Mouse (Mus musculus) activated CD4-positive, CD25-positive, alpha-beta regulatory T cell, adult 4 months (primary cell): ENCODE results near the gene Fzr1. TPM values are rescaled to one million over a fixed set of nuclear protein-coding genes. Genes with fewer than 3 reads are reported as not detected.

Experiments
- ATAC-seq: one replicate; pipeline ENCODE4 v1.8.0; 2017
- polyA plus RNA-seq, 2 experiments: library from polyadenylated mRNA; unstranded; fragments of 100-300 nt; shearing (Covaris generic); gene quantifications; one replicate each; pipeline ENCODE4 v1.2.1; 2017

Fzr1 gene
- 10 to 100 TPM; 19.3 to 20.1 TPM for polyA plus RNA-seq

DNA sequence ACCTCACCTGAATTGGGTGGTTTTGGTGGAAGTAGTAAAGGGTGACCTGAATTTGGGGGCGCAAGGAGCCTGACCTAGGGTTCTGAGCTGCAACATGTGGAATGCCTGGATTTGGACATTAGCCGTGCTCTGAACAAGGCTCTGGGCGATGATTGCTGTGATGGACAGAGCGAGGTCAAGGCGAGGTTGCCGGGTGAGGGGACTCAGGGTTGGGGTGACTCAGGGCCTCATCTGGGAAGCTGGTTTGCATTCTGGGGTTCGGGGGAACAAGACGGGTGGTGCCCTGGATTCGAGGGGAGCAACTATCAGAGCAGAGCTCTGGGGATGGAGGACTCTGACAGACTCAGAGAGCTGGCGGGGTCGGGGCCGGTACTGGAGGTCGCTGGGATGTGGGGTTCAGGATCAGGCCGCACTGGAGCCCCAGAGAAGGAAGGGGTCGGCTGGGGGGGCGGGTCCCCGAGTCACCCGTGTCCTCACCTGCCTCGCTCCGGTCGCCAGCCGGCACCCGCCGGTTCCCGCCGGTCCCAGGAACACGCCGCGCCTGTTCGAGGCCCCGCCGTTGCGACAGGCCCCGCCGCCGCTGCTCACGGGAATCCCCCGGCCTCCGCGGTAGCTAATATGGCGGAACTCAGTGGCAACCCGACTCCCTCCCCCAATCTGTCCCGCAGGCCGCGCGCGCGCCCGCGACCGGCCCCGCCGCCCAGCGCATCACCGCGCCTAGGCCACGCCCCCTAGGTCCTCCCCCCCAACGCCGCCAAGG lies at the start of gene Fzr1:
Fzr1 (minus strand) TSS at position 724 of the 760 bp plus-strand sequence.
- ATAC-seq = no peak

DNA sequence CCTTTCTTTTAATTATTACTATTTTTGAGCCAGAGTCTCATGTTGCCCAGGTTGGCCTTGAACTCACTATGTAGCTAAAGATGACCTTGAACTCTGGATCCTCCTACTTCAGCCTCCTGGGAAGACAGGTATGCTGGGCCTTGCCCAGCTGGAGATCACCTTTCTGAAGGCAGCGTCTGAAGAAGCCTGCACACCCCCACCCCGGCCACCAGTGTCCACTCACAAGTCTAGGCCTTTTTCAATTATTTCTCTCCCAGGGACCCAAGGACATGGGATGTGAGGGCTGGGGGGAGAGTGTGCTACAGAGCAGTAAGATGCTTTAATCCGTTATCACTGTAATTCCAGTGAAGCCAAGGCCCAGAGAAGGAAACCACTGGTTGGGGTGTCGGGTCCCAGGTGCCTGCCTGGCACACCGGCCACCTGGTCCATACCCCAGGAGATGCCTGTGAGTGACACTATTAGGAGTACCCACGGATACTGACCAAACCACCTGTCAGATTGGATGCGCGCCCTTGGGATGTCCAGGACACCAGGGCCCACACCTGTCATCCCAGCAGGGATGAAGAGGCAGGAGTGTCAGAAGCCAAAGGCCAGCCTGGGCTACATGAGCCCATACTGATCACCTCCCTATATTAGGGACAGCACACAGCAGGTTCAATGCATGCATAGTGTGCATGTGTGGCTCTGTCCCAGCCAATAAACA lies 49.6 kb upstream of the Fzr1 start:
- no peak for ATAC-seq

GRCm38 (mm10) chr10:81427327-81427726 lies 49.0 kb upstream of the Fzr1 start:
- ATAC-seq = no peak

- ATAC-seq = no peak
These were observed 48.6 kb upstream of the Fzr1 start for GRCm38 (mm10) chr10:81426897-81427296.

DNA sequence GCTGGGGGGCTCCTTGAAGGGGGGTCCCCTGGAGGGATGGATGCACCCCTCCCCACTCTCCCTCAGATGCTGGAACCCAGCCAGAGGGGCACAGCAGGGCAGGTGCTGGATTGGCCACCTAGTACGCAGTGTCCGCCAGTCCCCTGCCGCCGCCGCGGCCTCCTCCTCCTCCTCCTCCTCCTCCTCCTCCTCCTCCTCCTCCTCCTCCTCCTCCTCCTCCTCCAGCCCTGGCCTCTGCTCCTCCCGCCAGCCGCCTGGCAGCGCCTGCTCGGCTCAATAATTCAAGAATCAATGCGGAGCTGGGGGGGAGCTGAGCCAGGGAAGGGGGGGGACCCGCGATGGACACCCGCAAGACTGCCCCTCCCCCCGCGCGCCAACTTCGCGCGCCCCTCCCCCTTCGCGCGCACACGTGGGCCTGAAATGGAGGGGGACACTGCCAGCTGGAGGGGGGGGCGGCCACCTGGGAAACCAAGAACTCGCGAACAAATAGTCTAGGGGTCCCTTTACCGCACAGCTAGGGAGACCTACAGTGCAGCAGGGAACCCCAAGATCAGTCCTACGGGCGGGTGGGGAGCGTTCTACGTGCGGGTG lies 47.9 kb upstream of the Fzr1 start:
- ATAC-seq = no peak

GRCm38 (mm10) chr10:81425236-81425850 lies 47.0 kb upstream of the Fzr1 start:
- no peak for ATAC-seq

DNA sequence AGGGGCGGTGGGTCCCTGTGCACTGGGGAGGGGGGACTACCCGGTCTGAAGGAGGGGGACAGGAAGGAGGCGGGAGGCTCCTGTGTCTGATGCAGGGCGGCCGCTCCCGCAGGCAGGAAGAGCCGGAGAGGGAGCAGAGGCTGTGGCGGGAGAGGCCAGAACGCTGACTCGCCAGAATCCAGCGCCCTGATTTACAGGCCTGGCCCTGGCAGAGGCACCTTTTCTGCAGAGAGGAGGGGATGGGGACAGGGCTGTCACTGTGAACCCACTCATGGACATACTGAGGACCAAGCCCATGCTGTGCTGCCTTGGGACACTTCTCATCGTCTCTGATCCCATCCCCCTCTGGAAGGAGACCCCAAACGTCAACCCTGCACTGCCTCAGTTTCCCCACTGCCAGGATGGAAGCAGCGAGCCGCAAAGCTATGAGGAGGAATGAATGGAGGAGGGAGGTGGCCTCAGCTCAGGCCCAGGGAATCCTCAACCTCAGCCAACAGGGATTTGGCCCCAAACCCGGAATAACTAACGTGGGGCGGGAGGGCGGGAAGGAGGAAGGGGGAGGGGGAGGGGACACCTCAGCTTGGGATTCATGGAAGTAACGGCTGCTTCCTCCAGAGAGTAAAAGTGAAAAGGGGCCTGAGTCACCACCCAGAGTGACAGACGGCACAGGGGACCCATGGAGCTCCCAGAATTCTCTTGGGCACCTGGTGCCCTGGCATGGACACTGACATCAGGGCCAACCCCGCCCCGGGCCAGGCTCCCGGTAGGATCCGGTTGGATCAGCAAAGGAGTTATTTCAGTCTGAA lies 46.1 kb upstream of the Fzr1 start:
- no peak for ATAC-seq

DNA sequence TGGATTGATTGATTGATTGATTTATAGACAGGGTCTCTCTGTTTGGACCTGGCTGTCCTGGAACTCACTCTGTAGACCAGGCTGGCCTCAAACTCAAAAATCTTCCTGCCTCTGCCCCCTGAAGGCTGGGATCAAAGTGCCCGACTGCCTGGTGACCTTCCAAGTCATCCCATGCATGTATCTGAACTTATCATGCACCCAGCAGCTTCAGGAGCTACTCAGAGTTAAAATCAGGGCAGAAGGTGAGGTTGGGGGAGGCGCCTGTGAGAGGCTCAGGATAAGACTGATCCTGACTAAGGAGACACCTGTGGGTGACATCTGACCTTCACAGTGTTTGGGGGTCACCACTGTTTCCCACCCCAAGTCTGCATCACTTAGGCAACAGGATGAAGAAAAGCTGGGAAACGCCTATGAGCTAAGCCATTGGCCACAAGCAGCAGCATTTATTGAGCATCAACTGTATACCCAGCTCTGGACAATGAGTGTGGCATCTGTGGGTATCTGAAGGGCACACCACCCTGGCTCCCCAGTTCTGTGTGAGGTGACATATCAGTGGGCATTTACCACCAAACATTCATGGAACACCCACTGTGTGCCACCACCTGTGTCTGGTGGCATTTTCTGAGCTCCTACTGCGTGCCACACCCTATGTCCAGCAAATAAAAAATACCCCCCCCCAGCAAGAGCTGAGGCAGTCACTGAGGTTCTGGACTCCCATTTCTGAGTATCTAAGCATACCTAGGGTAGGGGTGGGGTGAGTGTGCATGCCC lies 45.3 kb upstream of the Fzr1 start:
- no peak for ATAC-seq

DNA sequence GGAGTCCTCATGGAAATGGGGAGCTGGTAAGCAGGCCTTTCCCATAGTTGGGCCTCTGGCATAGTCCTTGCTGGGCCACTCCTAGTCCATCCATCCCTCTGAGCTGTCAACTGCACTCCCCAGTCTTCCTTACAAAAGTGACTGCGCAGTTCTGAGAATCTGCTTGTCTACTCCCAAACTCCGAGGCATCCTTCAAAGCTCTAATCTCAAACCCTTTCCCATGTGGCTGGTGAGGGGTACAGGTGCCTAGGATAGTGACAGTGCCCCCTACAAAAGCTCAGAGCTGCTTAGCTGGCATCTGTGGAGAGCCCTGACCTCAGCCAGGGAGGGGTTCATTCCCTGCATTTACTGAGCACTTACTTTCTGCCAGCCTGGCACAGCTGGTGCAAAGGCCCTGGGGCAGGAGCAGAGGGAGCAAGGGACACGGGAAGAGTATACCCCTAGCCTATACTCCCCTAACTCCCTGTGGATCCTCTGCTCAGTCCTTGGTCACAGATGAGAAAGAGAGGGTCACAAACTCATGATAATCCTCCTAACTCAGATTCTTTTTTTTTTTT lies 44.4 kb upstream of the Fzr1 start:
- ATAC-seq = no peak

- ATAC-seq = no peak
These were observed 43.9 kb upstream of the Fzr1 start for GRCm38 (mm10) chr10:81422191-81422590.

- no peak for ATAC-seq
These were observed 43.4 kb upstream of the Fzr1 start for GRCm38 (mm10) chr10:81421797-81422100.

DNA sequence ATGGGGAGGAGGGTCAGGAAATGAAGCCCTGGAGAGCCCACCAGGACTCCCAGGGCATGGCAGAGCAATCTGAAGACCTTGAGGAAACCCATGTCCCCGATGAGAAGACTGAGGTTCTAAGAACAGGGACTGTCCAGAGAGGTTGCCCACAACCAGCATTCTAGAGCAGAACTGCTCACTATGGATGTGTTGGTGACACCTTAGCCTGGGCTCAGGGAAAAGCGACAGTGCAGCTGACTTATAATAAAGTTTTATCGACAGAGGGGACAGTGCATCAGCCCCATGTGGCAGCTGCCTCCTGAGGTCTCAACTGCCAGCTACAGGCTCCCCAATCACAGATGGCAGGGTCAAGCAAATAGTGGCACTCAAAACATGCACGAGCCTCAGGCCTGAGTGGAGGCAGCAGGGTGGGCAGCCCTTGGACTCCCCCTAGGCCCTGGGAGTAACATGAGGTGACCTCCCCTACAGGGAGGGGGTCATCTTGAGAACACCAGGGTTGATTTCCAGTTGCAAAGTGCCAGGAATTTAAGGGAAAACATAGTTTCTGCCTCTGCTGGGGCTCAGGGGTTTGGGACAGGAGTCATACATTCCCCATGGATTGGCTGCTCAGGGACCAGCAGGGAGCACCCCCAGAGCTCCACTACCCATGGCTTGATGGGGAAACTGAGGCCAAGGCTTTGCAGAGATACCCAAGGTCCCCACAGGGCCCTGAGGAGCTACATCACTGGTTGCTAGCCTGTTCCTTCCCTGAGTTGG lies 42.9 kb upstream of the Fzr1 start:
- ATAC-seq = no peak

- ATAC-seq = no peak
These were observed 42.0 kb upstream of the Fzr1 start for GRCm38 (mm10) chr10:81420191-81420767.

DNA sequence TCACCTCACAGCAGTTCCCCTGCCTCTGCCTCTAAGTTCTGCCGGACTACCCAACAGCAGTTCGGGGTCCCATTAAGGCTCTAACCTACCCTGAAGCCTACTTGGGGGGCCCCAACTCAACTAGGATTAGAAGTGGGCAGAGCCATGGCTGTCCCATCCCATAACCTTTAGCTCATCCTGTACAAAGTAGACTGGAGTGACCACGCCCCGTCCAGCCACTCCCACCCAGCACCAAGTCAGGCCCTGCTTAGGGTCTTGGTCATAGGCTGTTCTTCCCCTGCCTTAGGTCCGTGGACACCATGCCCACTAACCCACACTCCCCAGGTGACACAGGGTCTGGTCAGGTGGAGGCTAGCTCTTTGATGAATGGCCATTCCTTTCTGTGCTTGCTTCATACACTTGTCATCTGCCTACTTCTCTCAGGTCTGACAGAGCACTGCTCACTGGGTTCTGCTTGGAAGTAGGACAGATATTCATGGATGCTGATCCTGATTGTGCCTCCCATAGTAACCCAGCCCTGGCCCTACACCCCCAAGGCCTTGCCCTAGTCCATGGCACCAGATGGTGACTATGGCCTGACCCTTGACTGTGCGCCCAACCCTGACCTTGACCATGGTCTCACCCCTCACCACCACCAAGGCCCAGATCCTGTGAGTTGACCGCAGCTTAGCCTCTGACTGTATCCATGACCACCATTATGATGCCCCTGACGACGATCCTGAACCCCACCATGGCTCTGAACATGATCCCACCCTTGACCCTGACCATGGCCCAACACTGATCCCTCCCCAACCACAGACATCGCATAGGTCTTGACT lies 41.0 kb upstream of the Fzr1 start:
- no peak for ATAC-seq

DNA sequence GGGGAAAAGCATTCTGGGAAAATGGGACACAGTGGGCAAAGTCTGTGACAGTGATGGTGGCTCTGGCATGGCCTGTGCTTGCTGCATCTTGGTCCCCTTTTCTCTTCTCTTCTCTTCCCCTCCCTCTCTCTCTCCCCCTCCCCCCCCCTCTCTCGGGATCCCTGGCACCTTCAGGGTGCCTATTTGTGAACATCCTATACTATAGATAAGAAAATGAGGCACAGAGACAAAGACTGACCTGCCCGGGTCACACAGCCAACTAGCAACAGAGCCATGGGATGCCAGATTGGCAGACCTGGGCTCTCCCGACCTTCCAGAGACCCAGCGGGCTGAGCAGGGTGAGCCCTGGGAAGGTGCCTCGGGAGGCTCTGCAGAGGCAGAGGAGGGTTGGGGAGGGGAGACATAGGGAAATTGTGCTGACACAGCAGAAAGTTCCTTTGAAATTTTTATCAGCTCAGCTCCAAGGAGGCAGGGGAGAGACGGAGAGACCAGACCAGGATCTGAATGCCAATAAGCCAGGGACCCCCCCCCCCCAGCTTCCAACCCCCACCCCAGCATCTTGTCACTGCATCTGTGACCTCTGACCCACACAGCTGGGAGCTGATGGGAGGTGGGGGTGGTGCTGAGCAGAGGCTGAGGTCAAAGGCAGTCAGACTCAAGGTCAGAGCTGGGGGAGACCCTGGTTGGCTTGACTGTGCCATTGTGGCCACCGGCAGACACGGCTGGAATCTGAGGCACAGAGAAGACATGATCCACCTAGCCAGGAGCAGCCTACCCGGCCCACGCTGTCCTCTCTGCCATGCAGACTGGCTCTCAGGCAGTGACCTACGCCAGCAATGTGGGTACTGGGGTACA lies 40.1 kb upstream of the Fzr1 start:
- no peak for ATAC-seq

- ATAC-seq = no peak
These were observed 39.2 kb upstream of the Fzr1 start for GRCm38 (mm10) chr10:81417227-81418215.

- ATAC-seq = no peak
These were observed 38.4 kb upstream of the Fzr1 start for GRCm38 (mm10) chr10:81416581-81417226.
